Comparison of ENCODE assay signal across 8 mouse cellular contexts in genomic region chr2:32917526-32917925, GRCm38 (mm10). TPM values are rescaled to one million over a fixed set of nuclear protein-coding genes. Genes with fewer than 3 reads are reported as not detected.
DNase-seq lines count a peak whose midpoint lies in the region; ATAC-seq and TF ChIP-seq lines count a peak whose summit lies in the region.

No protein-coding gene starts in this region.

- peaks cover 16% of the 10 kb centered on the region for H3K4me1 ChIP-seq in liver, adult 2 months (ENCODE audit: control insufficient read depth, insufficient read depth, low read length)
- peaks cover 20% of the 10 kb centered on the region for H3K4me1 ChIP-seq in liver, embryonic 12.5 days
- no peaks in the 10 kb centered on the region for H3K4me1 ChIP-seq in midbrain, embryonic 13.5 days (replicated peaks)

- no peaks in the 10 kb centered on the region for H3K36me3 ChIP-seq in liver, adult 2 months (ENCODE audit: control insufficient read depth, insufficient read depth, low read length)
- peaks cover 38% of the 10 kb centered on the region for H3K36me3 ChIP-seq in liver, embryonic 12.5 days
- peaks cover 75% of the 10 kb centered on the region for H3K36me3 ChIP-seq in midbrain, embryonic 13.5 days

- H3K27me3 ChIP-seq in liver, adult 2 months (ENCODE audit: control insufficient read depth, insufficient read depth, low read length): no peaks in the 10 kb centered on the region
- no peaks in the 10 kb centered on the region for H3K27me3 ChIP-seq in liver, embryonic 12.5 days (replicated peaks)
- no peaks in the 10 kb centered on the region for H3K27me3 ChIP-seq in midbrain, embryonic 13.5 days

- DNase-seq in liver, adult 2 months (ENCODE audit: extremely low read depth, low read depth, low spot score): peak; percentile 26
- DNase-seq in adrenal gland, postnatal 14 days: peak; percentile 75
- DNase-seq in heart, postnatal 25 days (ENCODE audit: low spot score): peak; percentile 54
- DNase-seq in lung, postnatal 25 days (ENCODE audit: low spot score): peak; percentile 80
- no peak for DNase-seq in retina, embryonic 14.5 days (ENCODE audit: low spot score)
- DNase-seq in cerebellum, adult 11 months: no peak

- ATAC-seq in liver, embryonic 12.5 days: no peak
- ATAC-seq in midbrain, embryonic 13.5 days: no peak

- H3K27ac ChIP-seq in liver, adult 2 months (replicated peaks; ENCODE audit: insufficient read depth, low read depth, low read length): no peak overlapping the region
- no peak overlapping the region for H3K27ac ChIP-seq in liver, embryonic 12.5 days
- no peak overlapping the region for H3K27ac ChIP-seq in midbrain, embryonic 13.5 days

- H3K4me3 ChIP-seq in liver, adult 2 months (ENCODE audit: insufficient read depth, low read depth, low read length): no peak overlapping the region
- H3K4me3 ChIP-seq in liver, embryonic 12.5 days: no peak overlapping the region
- H3K4me3 ChIP-seq in midbrain, embryonic 13.5 days (replicated peaks): no peak overlapping the region

- no peaks in the 10 kb centered on the region for H3K79me2 ChIP-seq in liver, adult 2 months (ENCODE audit: control insufficient read depth, insufficient read depth, low read length)

- TF ChIP-seq POLR2A in liver, adult 2 months (IDR thresholded peaks at IDR 0.05; ENCODE audit: extremely low read depth, insufficient read depth, low read length): no peak

- H3K9me3 ChIP-seq in liver, embryonic 12.5 days (replicated peaks): no peaks in the 10 kb centered on the region
- H3K9me3 ChIP-seq in midbrain, embryonic 13.5 days: no peaks in the 10 kb centered on the region

- WGBS in liver, adult 2 months: 57% methylated on average over 11 of the region's 11 CpGs
- WGBS in liver, embryonic 12.5 days (ENCODE audit: insufficient replicate concordance): 44% methylated on average over 11 of the region's 11 CpGs
- 86% methylated on average over 11 of the region's 11 CpGs for WGBS in midbrain, embryonic 13.5 days

- H3K4me2 ChIP-seq in liver, embryonic 12.5 days: no peak overlapping the region
- H3K4me2 ChIP-seq in midbrain, embryonic 13.5 days (replicated peaks): no peak overlapping the region

- intact Hi-C loops in heart, postnatal 25 days (cut with DNase I): no loop called here

- no peak for TF ChIP-seq CTCF in liver, adult 2 months (IDR thresholded peaks at IDR 0.05; ENCODE audit: low read depth, low read length)

- no peak overlapping the region for H3K9ac ChIP-seq in liver, adult 2 months (ENCODE audit: low read depth, low read length)
- no peak overlapping the region for H3K9ac ChIP-seq in liver, embryonic 12.5 days
- no peak overlapping the region for H3K9ac ChIP-seq in midbrain, embryonic 13.5 days (replicated peaks)

RNA-seq across cellular contexts. Expression of gene Fam129b, which starts 41.6 kb away (rescaled TPM):
- 6.5 and 6.8 TPM in 2 replicates for total RNA-seq in liver, adult 2 months (2014; rRNA removed)
- polyA plus RNA-seq in liver, adult 2 months (2012; rRNA removed): 5.6 and 10.5 TPM in 2 replicates
- 11.9 and 12.4 TPM in 2 replicates for polyA plus RNA-seq in liver, embryonic 12.5 days (2016; fragmentation: Nextera tagmentation; extraction: Ambion mirVana)
- 22.0 and 23.1 TPM in 2 replicates for total RNA-seq in adrenal gland, postnatal 14 days (2021)
- total RNA-seq in heart, postnatal 25 days (2021): 10 to 100 TPM; 23.8 to 31.9 TPM
- polyA plus RNA-seq in midbrain, embryonic 13.5 days (2015; fragmentation: Nextera tagmentation; extraction: Ambion mirVana): 20.9 and 27.5 TPM in 2 replicates

RNA-seq across cellular contexts. Expression of gene Rpl12, which starts 43.8 kb away (rescaled TPM):
- total RNA-seq in liver, adult 2 months (2014; rRNA removed): 473 and 515 TPM in 2 replicates
- polyA plus RNA-seq in liver, adult 2 months (2012; rRNA removed): 134 and 158 TPM in 2 replicates
- polyA plus RNA-seq in liver, embryonic 12.5 days (2016; fragmentation: Nextera tagmentation; extraction: Ambion mirVana): 171 and 174 TPM in 2 replicates
- 155 and 192 TPM in 2 replicates for total RNA-seq in adrenal gland, postnatal 14 days (2021)
- 10 to 100 TPM; 54.8 to 58.8 TPM for total RNA-seq in heart, postnatal 25 days (2021)
- 88.9 and 96.0 TPM in 2 replicates for polyA plus RNA-seq in midbrain, embryonic 13.5 days (2015; fragmentation: Nextera tagmentation; extraction: Ambion mirVana)

RNA-seq across cellular contexts. Expression of gene Lrsam1, which starts 43.9 kb away (rescaled TPM):
- total RNA-seq in liver, adult 2 months (2014; rRNA removed): 6.0 and 9.7 TPM in 2 replicates
- polyA plus RNA-seq in liver, adult 2 months (2012; rRNA removed): 8.8 and 9.7 TPM in 2 replicates
- polyA plus RNA-seq in liver, embryonic 12.5 days (2016; fragmentation: Nextera tagmentation; extraction: Ambion mirVana): 3.5 and 4.4 TPM in 2 replicates
- total RNA-seq in adrenal gland, postnatal 14 days (2021): 14.1 and 17.2 TPM in 2 replicates
- total RNA-seq in heart, postnatal 25 days (2021): 10 to 100 TPM; 12.4 to 16.4 TPM
- polyA plus RNA-seq in midbrain, embryonic 13.5 days (2015; fragmentation: Nextera tagmentation; extraction: Ambion mirVana): 18.1 and 21.1 TPM in 2 replicates

Comparison
In these comparisons a context has a peak if more than half of its experiments do, and no peak if none do; other contexts are left out.
1. DNase-seq: peak in liver, adult 2 months (single experiment), adrenal gland, postnatal 14 days (single experiment), heart, postnatal 25 days (single experiment) and lung, postnatal 25 days (single experiment); none in retina, embryonic 14.5 days (single experiment) and cerebellum, adult 11 months (single experiment).